ENCODE assay signal across 9 mouse cellular contexts in genomic region chr7:40899376-40900265, GRCm38 (mm10). TPM values are rescaled to one million over a fixed set of nuclear protein-coding genes. Genes with fewer than 3 reads are reported as not detected.
DNase-seq lines count a peak whose midpoint lies in the region; ATAC-seq and TF ChIP-seq lines count a peak whose summit lies in the region.
"Had no signal": no experiment of that assay in that cellular context is flagged by ENCODE, and none has a peak within 500 bp of the region (broad histone marks: within the 10 kb centered on the region; RNA-seq: fewer than 3 reads in every experiment).

No protein-coding gene starts in this region.

- H3K4me1 ChIP-seq in hindbrain, postnatal 0 days (ENCODE audit: insufficient read depth, low read length), result peaks cover 14% of the 10 kb centered on the region; the same call in 1 of the 2 replicates

- TF ChIP-seq CTCF in hindbrain, postnatal 0 days (IDR thresholded peaks at IDR 0.05; ENCODE audit: low read depth), result no peak

- ATAC-seq in cerebellum, adult (ENCODE audit: insufficient number of reproducible peaks, low FRiP score, low TSS enrichment), result no peak
- peak; percentile 25 for ATAC-seq in hindbrain, postnatal 0 days
- 0 out of 2 replicates have a peak, but pooled peaks have one; percentile 12 for ATAC-seq in megakaryocyte progenitor cell, adult 5-6 weeks (replicated peaks; ENCODE audit: poor library complexity)
- no peak for ATAC-seq in CD4-positive, CD25-positive, alpha-beta regulatory T cell, adult 4 months

- peak overlapping the region; percentile 70; the same call in 1 of the 2 replicates for H3K27ac ChIP-seq in hindbrain, postnatal 0 days

- peak overlapping the region; percentile 68 for H3K4me3 ChIP-seq in hindbrain, postnatal 0 days (ENCODE audit: low read length)
- H3K4me3 ChIP-seq: erythroblast, embryonic 14.5 days had no signal

- H3K9ac ChIP-seq in hindbrain, postnatal 0 days (replicated peaks; ENCODE audit: low read length), result peak overlapping the region; percentile 68

- H3K27me3 ChIP-seq in hindbrain, postnatal 0 days (ENCODE audit: insufficient read depth, low read length), result peaks cover 6% of the 10 kb centered on the region; the same call in 1 of the 2 replicates

- H3K4me2 ChIP-seq in hindbrain, postnatal 0 days (ENCODE audit: low read depth, low read length), result peak overlapping the region; percentile 97

- no peaks in the 10 kb centered on the region for H3K9me3 ChIP-seq in hindbrain, postnatal 0 days (ENCODE audit: low read length)

- no peaks in the 10 kb centered on the region for H3K36me3 ChIP-seq in hindbrain, postnatal 0 days (ENCODE audit: insufficient read depth, low read length)

- under 1% methylated on average over 61 of the region's 61 CpGs for WGBS in hindbrain, postnatal 0 days

- DNase-seq in cerebellum, postnatal 4 days (ENCODE audit: low spot score in 2 of 2), result peak; percentile 26 to 33
- peak; percentile 5 for DNase-seq in urinary bladder, postnatal 14 days (ENCODE audit: low spot score)
- no peak for DNase-seq in urinary bladder, postnatal 4 days (ENCODE audit: low spot score in 2 of 2)
- peak; percentile 14 for DNase-seq in hindbrain, postnatal 0 days (ENCODE audit: low spot score)
- DNase-seq in yolk sac, embryonic 10.5 days (ENCODE audit: low spot score), result peak; percentile 7

RNA-seq across cellular contexts. Expression of gene Vstm2b, which starts 1.5 kb away (rescaled TPM):
- total RNA-seq in hindbrain, postnatal 0 days (2014; rRNA removed), result 93.3 and 102 TPM in 2 replicates
- polyA plus RNA-seq in hindbrain, postnatal 0 days (2015; fragmentation: Nextera tagmentation; extraction: Ambion mirVana), result 25.1 and 27.4 TPM in 2 replicates
- not detected in 2 replicates for total RNA-seq in megakaryocyte progenitor cell, adult 5-6 weeks (2015)
- total RNA-seq in megakaryocyte progenitor cell, adult 5-6 weeks (2017), result not detected in 2 replicates
- not detected for polyA plus RNA-seq in CD4-positive, CD25-positive, alpha-beta regulatory T cell, adult 4 months (2017; shearing (Covaris generic))
- polyA plus RNA-seq: erythroblast, embryonic 14.5 days had no signal

Comparison
In these comparisons a context has a peak if more than half of its experiments do, and no peak if none do; other contexts are left out.
1. DNase-seq: peak in cerebellum, postnatal 4 days (2 of 2), urinary bladder, postnatal 14 days (single experiment), hindbrain, postnatal 0 days (single experiment) and yolk sac, embryonic 10.5 days (single experiment); none in urinary bladder, postnatal 4 days (0 of 2).
2. ATAC-seq: peak in hindbrain, postnatal 0 days (single experiment) and megakaryocyte progenitor cell, adult 5-6 weeks (single experiment); none in cerebellum, adult (single experiment) and CD4-positive, CD25-positive, alpha-beta regulatory T cell, adult 4 months (single experiment).
3. RNA of gene Vstm2b, which starts 1.5 kb away (total RNA-seq): 93.3 to 102 TPM in hindbrain, postnatal 0 days; not detected in megakaryocyte progenitor cell, adult 5-6 weeks; every median in the first group is over 10 times any median in the second.